Mouse (Mus musculus) kidney, adult 9 months (tissue): Measurements from ENCODE around the gene Amz2.
A peak's percentile ranks its signal among the peaks of the same experiment; 100 is the strongest.

Experiments used
- DNase-seq: peaks from one replicate; pipeline ENCODE4 v3.0.0; 2022

Amz2 gene

DNA sequence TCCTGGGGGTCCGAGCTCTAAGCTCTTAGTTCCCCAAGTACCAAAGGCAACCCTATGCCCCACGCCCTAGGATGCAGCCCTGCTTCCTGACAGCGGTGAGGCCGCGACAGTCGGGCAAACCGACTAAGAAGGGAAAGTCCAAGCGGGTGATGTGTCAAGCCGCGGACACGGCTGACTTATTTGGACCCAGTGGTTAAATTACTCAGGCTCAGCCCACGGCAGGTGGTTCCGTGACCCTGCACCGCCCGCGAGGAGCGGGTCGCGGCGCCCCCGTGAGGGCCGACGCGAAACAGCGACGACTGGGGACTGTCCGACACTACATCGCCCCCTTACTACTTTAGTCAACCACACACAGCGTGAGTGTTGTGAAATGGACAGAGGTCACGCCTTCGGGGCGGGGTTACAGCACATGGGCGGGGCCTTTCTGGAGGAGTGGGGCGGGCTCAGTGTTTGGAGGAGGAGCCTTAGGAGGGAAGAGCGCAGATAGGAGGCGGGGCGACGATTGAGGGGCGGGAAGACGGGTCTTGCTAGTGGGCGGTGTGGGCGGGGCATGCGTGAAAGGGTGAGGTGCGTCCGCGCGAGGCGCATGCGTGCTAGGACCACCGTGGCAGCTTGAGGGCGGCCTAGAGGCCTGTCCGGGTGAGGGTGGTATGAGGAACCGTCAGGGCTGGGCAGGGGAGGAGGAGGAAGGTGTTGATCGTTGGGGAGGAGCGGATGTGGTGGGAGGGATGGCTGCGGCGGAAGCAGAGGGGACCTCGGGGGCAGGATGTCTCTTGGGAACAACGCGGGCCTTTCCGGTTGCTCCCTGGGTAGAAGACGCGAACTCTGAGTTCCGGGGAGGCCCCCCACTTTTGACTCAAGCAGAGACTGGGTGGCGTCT lies at the start of gene Amz2:
Gene Amz2, plus strand, starts transcription at position 555 of the 880 bp plus-strand sequence.
- peak; percentile 100 for DNase-seq

DNA sequence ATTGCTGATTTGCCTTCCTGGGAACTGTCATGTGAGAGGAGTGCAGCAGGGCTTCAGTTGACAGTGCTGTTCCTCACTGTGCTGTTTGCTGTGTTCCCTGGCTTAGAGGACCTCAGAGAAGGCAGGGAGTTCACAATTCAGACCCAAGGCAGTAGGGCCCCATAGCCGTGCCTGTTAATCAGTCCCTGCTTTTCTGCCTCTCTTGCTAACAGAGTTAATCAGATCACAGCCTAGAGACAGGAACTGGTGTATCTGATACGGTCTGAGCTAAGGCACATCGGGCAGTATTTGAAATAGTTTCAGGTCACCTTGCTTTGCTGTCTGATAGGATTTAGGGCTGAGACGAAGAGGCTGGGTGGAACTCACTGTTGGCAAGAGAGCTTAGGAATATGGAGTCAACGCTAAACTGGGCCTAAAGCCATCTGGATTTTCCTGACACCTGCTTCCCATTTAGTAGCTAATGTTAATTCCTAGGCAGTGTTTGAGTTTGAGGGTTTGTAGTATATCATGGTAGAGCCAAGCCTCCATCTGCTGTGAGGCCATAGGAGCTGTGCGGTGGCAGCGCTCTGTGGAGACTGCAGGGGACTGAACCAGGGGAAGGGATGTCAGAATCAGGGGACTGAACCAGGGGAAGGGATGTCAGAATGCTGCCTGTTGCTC lies 49.1 kb upstream of the Amz2 start:
- DNase-seq = no peak

DNA sequence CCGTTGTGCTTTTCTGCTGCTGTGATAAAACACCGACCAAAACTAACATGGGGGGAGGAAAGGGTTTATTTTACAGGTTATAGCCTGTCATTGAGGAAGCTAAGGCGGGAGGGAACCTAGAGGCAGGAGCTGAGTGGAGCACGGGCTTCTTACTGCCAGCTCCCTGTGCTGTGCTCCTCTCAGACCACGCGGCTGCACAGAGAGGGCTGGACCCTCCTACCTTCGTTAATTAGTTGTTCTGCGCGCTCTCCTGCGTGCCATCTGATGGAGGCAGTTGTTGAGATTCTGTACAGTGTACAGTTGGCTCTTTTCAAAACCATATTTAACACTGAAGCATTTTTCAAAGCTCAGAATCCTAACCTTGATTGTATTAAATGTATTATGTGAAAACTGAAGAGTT lies 48.3 kb upstream of the Amz2 start:
- no peak for DNase-seq

DNA sequence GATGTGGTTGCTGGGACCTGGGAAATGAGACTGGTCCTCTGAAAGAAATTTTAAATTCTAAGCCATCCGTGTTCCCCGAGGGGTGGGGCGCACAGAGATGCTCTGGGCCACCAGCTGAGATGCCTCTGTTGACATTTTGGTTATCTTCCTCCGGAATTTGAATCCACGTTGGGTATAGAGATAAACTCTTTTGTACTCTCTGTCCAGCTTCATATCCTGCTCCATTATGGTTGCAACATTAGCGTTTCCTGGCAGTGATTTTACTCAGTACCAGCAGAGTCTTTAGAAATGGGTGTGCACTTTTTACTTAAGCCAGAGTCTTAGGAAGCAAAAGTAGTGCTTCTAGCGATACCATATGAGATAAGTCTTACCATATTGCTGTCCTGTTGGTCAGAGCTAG lies 47.7 kb upstream of the Amz2 start:
- no peak for DNase-seq

DNA sequence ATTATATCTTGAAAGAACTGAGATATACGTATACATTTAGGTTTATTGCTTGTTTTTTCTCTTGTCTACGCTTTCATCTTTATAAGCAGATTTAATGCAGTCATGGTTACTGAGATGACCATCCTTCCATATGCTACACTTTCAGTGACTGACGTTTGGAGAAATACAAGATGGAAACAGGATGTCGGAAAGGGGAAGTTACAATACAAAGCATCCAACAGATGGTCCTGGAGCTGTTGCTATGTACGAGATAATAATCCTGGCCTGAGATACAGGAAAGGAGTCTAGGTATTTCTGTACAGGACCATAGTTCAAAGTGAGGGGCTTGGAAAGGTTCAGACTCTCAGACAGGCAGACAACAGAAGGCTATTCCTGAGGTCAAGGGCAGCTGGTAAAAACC lies 45.1 kb upstream of the Amz2 start:
- DNase-seq = no peak

DNA sequence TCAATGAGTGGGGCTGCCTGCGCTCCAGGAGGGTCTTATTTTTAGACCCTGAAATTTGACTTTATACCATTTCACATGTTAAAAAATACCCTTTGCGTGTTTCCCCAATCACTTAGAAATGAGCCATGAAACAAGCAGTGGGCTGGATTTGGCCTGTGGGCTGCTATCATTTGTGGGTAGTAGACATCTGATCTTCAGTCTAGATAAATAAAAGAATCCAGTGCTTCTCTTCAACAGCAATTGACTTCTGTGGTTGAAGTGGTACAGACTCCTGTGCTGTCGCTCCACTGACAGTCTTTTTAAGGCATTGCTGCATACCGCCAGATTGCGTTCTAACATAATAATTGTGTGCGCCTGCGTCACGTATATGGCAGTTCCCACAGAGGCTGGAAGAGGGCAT lies 40.5 kb upstream of the Amz2 start:
- DNase-seq = no peak

DNA sequence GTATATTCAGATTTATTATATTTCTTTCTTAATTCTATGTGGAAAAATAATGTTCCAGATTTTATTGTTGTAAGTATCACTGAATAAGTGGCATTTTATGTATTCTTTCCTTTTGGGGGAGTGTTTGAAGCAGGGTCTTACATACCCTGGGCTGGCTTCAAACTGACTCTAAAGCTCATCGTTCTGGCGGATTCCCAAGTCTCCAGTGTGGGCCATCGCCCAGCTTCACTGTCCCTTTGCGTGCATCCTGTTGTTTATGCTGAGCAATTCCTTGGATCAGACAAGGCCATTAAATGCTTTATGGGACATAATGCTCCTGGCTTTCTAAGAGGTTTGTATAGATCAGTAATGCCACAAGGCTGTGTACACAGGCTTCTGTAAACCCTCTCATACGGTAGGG lies 36.7 kb upstream of the Amz2 start:
- no peak for DNase-seq

DNA sequence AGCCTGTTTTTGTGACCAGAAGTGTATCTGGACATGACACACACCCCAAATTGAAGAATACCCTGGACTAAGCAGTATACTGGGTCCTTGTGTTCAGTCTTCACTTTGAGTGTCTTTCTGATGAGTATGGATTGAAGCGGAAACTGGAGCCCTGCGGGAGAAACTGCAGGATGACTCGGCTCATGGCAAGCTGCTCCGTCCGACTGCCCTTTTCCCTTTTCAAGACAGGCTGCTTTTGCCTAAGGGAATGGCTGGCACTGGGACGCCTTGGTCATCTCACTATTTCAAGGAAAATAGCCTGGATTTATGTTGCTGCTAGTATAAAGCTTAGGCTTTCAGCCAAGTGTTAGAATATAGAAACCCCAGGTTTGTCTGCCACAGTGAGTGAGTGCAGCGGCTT lies 34.5 kb upstream of the Amz2 start:
- DNase-seq = no peak

DNA sequence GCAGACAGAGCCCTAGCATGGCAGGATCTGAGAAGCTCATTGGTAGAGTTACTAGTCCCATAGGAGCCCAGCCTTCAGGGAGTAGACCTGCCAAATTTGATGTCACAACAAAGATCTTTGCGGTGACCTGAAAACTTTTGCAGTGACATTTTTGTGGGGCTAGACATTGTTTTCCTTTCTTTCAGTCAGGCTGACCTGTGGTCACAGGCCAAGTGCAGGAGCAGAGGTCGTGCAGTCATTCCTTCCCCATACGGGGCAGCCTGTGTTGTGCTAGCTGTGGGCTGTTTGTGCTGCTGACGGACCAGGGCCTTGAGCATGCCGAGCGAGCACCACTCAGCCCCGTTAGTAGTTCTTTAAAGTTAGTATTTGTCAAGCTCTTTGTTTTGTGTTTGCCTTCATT lies 34.0 kb upstream of the Amz2 start:
- DNase-seq = peak; percentile 26

DNA sequence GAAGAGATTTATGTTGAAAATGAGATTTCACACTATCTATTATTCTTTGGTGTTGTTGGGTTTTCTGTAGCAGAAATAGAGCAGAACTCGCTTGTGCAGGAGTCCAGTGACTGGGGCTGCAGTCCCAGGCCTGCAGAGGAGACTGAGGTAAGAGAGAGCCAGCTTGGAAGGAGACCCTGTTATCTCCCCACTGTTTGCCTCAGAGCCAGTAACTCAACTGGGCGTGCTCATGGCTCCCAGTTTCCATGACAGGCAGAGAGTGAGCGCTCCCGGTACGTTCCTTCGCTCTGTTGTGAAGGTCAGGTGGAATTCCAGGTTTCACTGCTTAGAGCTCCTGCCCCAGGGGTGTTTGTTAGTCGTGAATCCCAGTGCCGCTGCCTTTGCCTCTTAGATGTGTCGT lies 33.1 kb upstream of the Amz2 start:
- DNase-seq = no peak

DNA sequence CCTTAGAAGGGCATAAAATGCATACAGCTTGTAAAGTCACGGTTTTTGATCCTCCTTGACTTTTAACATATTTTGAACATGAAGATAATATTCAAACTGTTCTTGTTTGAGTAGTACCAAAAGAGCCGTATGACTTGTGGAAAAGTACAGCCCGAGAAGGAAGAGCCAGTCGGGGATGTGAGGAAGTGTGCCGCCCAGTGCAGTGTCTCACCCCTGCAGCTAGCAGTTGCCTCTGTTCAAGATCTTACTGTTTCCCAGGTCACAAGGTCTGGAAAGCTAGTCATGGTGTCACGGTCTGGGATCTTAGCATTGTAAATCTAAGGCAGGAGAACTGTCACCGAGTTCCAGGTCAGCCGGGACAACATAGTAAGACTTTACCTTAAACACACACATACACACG lies 31.0 kb upstream of the Amz2 start:
- peak; percentile 46 for DNase-seq

DNA sequence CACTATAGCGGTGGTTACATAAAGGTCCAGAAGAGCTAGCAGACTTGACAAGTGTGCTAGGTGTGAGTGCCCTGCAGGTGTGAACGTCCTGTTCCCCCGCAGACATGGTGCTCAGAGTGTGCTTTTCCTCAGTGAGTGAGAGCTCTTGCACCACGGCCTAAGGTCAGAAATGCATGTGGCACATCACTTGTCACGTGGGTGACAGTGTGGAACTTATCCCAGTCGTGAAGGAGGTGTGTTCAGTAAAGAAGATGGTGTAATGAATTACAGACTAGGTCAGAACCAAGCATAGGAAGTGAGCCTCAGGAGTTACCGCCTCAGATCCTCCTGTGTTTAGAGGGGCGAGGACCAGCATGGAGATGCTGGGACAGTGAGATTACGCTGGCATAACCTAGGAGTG lies 30.5 kb upstream of the Amz2 start:
- peak; percentile 70 for DNase-seq

DNA sequence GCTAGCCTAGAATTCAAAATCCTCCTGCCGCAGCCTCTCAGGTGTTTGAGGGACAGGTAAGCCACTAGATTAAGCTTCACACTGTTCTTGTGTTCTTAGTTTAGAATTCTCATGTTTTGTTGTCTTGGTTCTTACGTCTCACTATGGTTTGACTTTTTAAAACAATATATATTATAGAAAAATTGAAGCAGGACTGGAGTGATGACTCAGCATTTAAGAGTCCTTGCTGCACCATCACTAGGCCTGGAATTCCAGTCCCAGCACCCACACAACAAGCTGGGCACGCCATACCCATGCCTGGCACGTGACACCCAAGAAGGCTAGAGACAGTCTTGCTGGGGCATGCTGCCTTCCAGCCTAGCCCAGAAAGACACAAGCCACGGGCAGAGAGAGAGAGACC lies 19.3 kb upstream of the Amz2 start:
- DNase-seq = no peak

DNA sequence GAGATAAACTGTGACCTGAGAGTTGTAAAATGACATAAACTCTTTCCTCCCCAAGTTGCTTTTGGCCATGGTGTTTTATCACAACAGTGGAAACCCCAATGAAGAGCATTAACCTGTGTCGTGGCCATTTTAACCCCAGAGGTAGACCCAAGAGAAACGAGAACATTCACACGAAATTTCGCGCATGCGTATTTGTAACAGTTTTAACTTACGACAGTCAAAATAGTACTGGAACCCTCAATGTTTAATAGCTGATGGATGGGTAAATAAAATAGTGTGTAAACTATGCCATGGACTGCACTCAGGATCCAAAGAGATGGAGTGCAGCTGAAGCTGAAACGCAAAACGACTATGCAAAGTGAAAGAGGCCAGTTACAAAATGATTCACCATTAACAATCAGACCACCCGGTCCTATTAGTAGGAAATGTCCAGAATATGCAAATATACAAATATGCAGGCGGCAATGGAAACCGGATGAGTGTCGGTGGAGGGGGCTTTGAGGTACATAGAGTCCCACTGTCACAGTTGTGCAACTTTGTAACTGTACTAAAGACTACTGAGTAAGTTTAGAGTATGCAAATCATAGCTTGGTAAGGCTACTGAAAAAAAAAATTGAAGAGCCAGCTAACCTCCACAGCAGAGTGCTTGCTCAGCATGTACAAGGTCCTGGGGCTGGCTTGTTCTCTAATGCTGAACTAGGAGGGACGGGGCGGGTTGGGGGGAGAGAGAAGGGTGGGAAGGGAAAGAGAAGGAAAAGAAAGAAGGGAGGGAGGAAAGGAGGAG lies 15.4 kb upstream of the Amz2 start:
- DNase-seq = no peak

DNA sequence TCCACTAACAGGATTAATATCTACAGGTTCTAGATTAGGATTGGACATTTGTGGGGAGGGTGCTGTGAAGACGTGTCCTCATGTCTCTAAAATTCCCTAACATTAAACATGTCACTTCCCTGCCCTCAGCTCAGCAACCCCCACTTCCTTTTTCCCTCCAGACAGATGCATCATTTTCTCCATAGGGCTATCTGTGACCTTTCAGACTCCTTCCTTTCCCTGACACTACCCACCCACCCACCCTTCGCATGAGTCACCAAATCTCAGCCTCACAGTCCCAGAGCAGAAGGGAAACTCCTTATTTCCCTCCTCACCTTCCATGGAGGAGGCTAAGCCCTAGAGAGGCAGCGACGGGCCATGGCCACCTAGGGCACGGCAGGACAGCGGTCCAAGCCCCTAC lies 12.1 kb upstream of the Amz2 start, which contains the start of gene 9930022D16Rik:
Gene 9930022D16Rik, plus strand, starts transcription at position 301 of the 400 bp plus-strand sequence.
- no peak for DNase-seq

DNA sequence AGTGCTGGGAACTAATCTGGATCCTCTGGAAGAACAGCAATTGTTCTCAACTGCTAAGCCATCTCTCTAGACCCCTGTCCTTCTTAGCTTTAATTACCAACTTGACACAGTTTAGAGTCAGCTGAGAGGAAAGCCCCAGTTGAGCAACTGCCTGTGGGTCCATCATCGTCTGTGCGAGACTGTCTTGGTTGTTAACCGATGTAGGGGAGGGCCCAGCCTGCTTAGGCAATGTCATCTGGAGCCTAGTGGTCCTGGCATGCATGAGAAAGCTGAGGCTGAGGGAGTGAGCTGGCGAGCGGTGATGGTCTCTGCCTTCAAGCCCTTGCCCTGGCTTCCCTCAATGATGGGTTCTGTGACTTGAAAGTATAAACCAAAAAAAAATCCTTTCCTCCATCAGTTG lies 10.9 kb upstream of the Amz2 start:
- no peak for DNase-seq

DNA sequence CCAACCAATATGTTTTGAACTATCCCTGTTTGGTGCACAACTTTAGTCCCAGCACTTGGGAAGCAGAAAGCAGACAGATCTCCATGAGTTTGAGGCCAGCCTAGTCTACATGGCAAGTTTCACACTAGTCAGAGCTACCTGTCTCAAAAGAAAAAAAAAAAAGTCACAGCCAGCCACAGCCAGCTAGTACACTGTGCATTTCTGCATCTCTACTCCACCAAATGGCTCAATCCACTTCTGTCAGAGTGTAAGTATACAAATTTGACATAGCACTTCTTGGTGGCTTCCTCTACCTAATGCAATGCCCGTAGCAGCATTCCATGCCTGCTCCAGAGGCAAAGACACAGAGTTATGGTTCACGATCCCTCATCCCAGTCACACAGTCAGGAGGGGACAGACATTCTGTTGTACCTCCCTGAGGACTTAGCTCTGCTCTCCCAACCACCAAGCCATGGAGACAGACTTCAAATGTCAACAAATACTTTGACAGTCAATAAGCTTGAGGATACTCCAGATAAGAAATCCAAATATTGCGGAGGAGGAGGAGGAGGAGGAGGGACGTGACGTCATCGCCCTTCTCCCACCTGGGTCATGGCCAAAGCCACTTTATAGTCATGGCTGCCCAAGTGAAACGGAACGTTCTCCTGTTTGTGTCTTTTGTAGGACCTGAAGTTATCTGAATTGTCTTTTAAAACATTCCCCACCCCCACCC lies 8.9 kb upstream of the Amz2 start:
- DNase-seq = no peak

DNA sequence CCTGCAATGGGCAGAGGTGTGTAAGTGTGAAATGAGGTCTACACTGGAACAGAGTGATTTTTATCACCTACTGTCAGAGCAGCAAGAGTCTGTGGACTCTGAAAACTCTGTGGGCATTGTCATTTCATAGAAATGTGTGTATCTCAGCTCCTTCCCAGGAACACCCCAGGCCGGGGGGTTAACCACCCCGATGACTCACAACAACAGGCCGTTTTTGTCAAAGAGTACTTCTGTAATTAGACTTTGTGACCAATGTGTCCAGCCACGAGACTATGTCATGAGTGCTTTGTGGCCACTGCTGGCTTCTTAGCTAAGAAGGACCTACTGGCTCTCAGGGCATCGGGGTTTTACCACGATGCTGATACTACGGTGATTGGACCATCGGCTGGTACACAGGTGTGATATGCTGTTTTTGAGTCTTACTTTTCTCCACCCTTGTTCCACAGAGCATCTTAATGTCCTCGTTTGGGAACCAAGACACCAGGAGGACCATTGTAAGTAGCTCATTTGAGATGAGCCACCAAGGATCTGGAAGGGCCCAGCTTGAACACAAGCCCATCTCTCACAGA lies 8.2 kb upstream of the Amz2 start:
- DNase-seq = no peak

DNA sequence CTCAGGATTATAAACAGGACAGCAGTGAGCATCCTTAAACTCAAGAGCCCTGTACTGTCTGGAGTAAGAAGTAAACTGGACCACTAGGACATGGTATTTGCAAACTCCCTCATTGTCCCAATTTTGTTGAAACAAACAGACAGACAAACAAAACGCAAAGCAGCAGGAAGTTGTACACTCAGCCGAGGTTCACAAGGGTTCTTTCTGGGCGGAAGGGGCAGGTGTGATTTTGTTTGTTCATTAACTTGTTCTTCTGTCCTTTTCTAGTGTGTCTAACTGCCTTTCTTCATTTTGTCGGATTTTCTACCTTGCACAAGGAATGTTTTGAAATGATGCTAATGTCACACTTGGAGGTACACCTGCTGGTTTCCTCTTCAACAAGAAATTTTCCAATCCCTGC lies 6.3 kb upstream of the Amz2 start:
- no peak for DNase-seq

DNA sequence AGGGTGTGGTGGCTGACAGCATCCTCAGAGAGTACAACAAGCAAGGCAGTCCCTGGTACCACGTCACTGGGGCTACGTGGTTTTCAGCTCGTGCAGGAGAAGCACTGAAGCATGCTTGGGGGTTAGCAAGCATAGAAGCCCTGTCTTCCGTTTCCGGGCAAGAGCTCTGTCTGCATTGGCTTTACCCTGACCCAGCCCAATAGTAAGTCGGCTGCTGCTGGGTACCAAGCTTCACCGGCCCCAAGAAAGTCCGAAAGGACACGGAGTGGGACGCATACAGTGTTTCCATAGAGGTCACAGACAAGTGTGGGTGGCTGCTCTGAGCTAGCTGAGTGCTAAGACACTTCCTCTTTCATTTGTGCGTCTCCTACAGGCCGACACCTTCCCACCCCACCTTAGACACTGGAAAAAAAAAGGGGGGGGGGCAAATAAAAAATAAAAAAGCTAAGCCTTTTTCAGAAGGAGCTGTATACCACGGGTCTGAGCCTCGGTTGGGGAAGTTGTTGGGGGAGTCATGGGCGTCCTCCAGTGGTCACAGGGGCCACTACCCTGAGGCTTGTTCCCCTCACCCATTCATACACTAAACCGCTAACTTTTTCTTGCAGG lies 5.7 kb upstream of the Amz2 start:
- peak; percentile 18 for DNase-seq

DNA sequence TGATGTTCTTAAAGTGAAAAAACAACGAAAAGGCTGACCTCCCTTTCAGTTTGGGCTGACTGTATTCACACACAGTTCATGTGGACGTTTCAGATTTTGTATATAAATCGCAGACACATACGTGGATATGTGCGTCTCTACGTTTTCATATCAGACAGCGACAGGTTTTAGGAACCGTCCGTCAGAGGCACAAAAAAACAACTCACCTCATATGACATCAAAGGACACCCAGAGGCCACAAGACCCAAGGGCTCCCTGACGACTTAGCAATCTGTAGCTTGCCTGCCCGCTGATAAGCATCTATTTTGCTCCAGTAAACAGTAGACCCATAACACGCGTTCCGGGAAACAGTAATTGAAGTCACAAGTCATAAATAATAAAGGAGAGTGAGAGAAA lies 5.2 kb upstream of the Amz2 start:
- DNase-seq = no peak

DNA sequence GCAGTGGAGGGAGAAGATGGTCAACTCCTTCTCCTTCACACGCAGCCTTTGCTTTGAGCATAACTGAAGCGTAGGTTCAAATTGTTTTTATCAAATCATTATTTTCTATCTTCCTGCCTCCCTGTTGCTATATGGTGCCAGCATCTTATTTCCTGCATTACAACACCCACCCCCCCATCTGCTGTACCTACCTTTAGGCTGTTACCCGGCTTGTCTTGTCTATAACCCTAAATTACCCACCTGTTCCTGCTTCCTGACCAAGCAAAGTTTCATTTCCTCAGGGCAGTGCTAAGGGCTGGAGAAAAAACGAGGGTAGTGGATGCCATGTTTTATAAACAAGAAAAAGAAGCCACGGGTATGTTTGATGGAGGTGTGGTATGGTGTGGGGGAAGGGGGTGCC lies 4.5 kb upstream of the Amz2 start:
- DNase-seq = no peak
